Mouse (Mus musculus) brain, adult 2 months (tissue): ENCODE measurements around the gene Lpin1.
A peak's percentile ranks its signal among the peaks of the same experiment; 100 is the strongest.

Experiments used
- DNase-seq: peaks from one replicate; pipeline ENCODE4 v3.0.0; 2011; ENCODE audit warnings: low read depth, low spot score

Gene Lpin1

DNA sequence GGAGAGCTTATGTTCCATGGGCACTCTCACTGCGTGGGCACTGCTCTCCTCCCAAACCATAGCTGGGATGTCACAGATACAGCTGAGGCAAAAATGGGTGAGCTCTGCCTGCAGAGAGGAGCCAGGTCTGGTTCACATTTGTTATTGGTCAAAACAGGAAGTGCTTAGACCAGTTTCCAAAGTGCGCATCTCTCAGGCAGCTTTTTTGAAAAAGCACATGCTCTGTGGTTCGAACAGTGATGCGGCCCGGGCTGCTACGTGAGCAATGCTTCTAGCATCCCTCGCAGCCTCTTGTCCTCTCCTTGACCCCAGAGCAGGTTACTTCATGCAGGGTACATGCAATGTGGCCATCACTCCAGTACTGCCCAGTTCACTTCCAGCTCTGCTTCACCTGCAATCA lies 82.1 kb downstream of the Lpin1 start:
- no peak for DNase-seq

DNA sequence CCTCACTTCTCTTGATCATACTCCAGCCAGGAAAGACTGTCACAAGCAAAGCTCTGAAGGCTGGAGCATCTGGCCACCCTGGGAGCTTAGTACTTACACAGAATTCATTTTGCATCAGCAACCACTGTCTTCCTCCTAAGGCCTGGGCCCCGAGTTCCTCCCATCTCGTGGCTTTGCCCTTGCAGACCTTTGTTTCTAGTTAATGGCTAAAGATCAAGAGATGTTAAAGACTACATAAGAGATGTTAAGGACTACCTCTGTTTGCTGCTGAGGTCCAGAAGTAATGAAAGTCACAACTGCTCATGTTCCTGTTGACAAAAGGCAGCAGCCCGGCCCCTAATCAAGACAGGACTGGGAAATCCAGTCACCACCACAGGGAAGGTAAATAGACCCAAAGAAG lies 82.8 kb downstream of the Lpin1 start:
- no peak for DNase-seq

DNA sequence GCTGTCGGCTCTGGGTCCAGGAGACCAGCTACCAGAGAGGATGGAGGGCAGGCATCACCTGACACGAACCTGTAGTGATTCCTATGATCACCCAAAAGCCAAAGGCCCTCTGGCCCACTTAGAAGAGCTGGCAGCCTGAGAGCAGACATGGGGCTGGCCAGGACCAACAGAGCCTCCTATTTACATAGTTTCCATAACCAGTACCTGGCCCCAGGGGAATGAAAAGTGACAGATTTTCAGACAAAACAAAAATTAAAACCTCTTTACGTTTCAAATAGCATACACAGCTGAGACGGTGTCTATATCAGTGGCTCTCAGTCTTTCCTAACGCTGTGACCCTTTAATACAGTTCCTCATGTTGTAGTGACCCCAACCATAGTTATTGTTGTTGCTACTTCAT lies 83.9 kb downstream of the Lpin1 start:
- no peak for DNase-seq

DNA sequence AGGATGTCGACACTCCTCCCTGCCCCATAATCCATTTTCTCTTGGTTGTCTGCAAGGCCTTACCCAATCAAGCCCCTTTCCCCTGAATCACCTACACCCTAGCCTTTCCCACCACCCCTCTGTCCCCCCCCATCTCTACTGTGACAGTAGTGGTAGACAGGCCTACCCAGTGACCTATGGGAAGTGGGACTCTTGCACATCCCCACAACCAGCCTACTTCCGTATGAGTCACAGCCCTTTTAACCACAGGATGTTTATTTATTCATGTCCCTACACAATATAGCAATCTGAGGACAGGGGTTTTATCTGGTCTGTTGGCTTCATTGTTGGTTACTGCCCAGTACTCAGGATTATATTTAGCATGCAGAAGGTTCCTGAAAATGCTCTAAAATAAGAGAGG lies 84.6 kb downstream of the Lpin1 start:
- DNase-seq, result no peak

DNA sequence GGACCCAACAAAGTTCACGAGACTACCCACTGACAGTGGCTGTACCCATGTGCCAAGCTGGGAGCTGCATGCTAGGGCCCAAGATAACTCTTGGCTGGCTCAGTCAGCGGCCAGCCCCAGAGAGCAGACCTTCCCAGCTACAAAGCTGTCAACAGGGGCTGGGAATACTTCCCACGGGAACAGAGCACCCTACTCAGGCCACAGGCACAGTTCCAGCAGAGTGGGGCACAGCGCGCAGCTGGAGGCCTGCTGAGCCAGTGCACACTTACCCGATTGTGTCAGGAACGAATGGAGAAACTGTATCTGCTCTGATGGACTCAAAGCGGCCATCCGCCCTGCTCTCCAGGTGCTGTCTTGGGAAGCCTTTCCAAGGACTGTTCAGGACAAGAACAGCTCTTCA lies 95.6 kb downstream of the Lpin1 start:
- peak; percentile 88 for DNase-seq

DNA sequence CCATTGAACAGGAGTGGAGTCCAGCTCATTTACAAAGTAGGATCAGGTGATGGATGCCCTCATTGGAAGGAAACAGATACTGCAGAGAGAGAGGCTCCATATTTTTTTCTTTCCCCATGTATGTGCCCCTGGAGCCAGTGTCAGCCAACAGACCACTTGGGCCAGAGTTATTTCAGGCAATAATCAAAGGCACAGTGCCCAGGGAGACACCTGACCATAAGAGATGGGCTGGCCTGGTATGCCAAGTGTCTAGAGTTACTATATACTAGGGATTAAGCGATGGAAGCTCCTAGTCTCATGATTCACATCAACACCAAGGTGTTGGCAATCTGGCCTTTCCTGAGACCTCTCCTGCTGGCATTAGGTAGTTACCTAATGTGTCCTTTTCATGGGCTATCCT lies 97.8 kb downstream of the Lpin1 start:
- DNase-seq, result no peak

DNA sequence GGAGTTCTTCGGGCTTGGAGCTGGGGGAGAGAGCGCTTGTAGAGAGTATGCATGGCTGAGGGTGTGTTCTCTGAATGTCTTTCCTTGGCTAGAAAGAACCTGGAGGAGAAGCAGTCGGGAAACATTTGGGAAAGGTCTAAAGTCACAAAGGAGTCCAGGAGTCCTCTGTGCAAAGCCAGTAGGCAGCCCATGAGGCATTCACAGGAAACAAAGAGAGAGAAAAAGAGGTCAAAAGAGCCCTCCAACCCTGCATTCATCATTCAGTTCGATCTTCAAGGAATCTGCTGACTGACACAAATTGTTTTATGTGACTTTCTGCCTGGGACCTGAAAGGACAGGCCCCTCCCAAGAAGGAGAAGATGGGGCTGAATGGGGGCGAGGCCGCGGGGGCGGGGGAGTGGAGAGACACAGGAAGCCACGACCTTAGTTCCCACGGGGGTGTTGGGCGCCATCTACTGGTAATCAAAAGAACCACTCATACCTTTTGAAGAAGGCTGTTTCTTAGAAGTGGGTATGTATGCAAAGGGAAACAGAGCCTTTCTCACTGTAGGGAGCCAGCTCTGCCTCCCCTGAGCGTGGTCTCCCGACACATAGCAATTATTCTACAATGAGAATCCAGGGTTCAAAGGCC lies 101.5 kb downstream of the Lpin1 start:
- peak; percentile 62 for DNase-seq

DNA sequence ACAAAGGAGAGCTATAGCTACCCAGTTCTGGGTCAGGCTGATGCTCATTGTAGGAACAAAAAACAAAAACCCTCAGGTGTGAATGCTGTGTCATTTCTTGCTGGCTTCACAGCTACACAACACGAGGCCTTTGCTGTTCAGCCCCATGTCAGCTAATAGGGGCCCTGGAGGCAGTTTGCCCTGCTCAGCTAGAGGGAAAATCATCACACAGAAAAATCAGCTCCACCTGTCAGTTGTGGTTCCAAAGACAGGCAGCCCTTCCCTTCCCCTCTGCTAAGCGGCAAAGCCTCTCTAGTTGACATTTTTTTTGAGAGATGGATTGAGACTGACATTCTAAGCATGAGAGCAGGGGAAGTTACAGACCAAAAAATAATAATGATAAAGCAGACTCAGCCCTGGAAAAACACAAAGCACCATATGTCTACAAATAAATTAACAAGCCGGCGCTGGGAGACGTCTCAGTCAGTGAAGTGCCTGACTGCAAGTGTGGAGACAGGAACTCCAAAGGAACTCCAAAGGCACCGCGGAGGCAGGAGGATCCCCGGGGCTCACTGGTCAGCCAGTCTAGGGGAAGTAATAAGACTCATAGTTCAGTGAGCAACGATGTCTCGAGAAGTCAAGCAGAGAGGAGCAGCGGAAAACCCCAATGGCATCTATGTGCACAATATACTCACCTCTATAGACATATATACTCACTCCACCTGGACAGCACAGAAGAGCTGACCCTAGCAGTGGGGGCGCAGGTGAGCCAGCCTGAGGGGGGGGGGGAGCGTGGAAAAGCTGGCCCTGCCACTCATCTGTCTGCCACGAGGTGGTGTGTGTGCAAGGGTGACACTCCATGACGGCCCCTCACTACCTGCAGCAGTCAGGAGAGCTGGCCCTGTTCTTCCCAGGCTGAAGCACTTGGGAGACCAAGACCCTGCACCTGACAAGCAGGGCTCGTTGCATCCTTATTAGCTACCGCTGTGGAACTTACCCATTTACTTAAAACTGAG lies 103.7 kb downstream of the Lpin1 start:
- DNase-seq, result no peak

DNA sequence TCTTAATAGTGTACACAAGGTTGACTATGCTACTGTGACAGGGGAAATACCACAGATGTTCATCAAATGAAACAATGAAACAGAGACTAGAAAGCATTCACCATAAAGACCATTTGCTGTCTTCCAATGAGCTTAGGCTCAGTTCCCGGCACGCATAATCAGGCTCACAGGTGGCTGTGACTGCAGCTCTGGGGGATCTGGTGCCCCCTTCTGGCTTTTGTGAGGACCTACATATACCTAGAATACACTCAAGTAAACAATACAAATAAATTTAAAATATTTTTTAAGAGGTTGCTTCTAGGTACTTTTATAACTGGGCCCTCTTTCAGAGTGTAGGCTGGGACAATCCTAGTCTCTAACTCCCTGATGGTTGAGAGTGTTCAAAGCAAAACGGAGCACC lies 106.5 kb downstream of the Lpin1 start:
- peak; percentile 13 for DNase-seq

DNA sequence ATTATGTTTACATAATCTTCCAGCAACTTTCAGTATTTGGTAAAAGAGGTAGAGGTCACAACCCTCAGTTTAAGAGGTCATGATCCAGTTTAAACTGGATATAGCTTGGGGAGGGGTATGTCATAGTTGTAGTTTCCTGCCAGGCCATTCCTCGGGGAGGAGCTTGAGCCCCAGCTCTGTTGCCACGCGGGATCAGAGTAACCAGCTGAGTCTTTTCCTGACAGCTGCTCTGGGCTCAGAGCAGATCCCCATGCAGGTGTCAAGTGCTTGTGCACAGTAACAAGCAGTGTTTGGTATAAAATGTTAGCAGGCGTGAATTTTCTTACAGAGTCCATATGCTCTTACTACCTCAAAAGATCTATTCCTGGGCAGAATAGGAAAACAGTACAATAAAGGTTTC lies 112.8 kb downstream of the Lpin1 start:
- no peak for DNase-seq

DNA sequence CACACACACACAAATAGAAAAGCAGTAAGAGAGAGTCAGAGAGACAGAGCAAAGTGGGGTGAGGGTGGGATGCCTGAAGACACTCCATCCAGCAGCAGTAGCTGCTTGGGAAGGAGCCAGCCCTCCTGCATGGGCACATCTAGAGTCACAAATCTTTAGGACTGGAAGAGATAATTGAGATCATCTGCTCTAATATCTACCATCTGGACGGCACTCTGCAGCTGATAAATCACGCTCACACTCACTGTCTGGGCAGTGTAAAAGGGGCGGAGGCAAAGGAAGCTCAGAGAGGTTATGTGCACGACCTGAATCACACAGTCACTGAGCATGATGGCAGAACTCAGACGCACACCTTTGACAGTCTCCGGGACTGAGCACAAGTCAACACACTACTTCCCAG lies 118.1 kb downstream of the Lpin1 start:
- DNase-seq, result no peak

DNA sequence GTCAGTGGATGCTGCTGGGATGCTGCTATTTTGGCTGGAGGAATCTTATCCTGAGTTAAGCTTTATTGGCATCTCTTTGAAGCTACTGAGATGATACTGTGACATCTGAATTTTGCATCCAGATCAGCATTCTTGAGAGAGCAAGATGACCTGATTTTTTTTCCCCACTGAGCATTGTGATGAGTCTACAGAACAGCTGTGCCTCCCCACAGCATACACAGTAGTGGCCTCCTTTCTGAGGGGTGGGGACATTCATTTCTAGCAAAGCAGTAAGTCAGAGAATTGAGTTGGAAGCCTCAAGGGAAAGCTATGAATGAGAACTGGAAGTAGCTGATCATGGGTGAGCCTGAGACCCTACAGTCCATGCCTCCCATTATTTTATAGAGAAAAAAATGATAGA lies 121.9 kb downstream of the Lpin1 start:
- peak; percentile 45 for DNase-seq

DNA sequence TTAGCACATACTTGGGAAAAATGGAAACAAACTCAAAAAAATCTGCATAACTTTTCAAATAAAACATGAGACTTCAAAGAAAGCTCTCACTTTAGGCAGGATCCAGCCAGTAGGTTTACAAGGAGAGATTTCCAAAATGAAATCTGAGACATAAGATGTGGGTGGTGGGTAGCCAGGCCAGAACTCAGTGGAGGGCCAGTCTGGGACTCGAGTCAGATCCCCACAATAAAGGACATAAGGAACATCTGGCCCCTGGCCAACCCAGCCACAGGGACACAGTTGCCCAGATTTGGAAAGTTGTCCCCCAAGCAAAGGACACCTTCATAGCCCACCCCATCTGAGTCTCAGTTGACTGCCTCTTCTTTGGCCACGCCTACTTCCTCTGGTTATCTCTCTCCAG lies 123.3 kb downstream of the Lpin1 start:
- no peak for DNase-seq
